Mouse (Mus musculus) kidney, adult 18-20 months (tissue): ENCODE measurements around the gene Mta3.

Experiments used
- DNase-seq: peaks from one replicate; pipeline ENCODE4 v3.0.0; 2021

Mta3 gene

GRCm38 (mm10) chr17:83813050-83813449 lies 107.1 kb downstream of the Mta3 start:
- DNase-seq, result no peak

GRCm38 (mm10) chr17:83816996-83817395 lies 111.0 kb downstream of the Mta3 start:
- no peak for DNase-seq

- DNase-seq, result no peak
These were observed 113.5 kb downstream of the Mta3 start for GRCm38 (mm10) chr17:83819503-83819902.

- no peak for DNase-seq
These were observed 114.7 kb downstream of the Mta3 start for GRCm38 (mm10) chr17:83820701-83821100.

GRCm38 (mm10) chr17:83821876-83822275 lies 115.9 kb downstream of the Mta3 start:
- DNase-seq, result no peak

- DNase-seq, result no peak
These were observed 117.9 kb downstream of the Mta3 start for GRCm38 (mm10) chr17:83823835-83824234.

GRCm38 (mm10) chr17:83829356-83829755 lies 123.4 kb downstream of the Mta3 start:
- no peak for DNase-seq

- DNase-seq, result no peak
These were observed 124.8 kb downstream of the Mta3 start for GRCm38 (mm10) chr17:83830616-83831292.

GRCm38 (mm10) chr17:83834120-83834519 lies 128.2 kb downstream of the Mta3 start:
- no peak for DNase-seq

- no peak for DNase-seq
These were observed 130.1 kb downstream of the Mta3 start for GRCm38 (mm10) chr17:83836048-83836447.

GRCm38 (mm10) chr17:83837659-83838190 lies 131.8 kb downstream of the Mta3 start:
- DNase-seq, result no peak

GRCm38 (mm10) chr17:83839132-83839531 lies 133.2 kb downstream of the Mta3 start:
- no peak for DNase-seq

GRCm38 (mm10) chr17:83841011-83841410 lies 135.0 kb downstream of the Mta3 start:
- DNase-seq, result no peak

GRCm38 (mm10) chr17:83843780-83844179 lies 137.8 kb downstream of the Mta3 start:
- no peak for DNase-seq

- no peak for DNase-seq
These were observed 139.6 kb downstream of the Mta3 start for GRCm38 (mm10) chr17:83845538-83845937.

- peak; percentile 85 for DNase-seq
These were observed 140.5 kb downstream of the Mta3 start for GRCm38 (mm10) chr17:83846301-83847021.

- DNase-seq, result no peak
These were observed 141.1 kb downstream of the Mta3 start for GRCm38 (mm10) chr17:83847100-83847499.

- DNase-seq, result no peak
These were observed 141.9 kb downstream of the Mta3 start, which contains the start of gene Haao for GRCm38 (mm10) chr17:83847815-83848214. Gene Haao (minus strand): TSS chr17:83847963.

- no peak for DNase-seq
These were observed 142.5 kb downstream of the Mta3 start for GRCm38 (mm10) chr17:83848482-83848881.

GRCm38 (mm10) chr17:83849081-83849675 lies 143.2 kb downstream of the Mta3 start:
- no peak for DNase-seq

- DNase-seq, result no peak
These were observed 143.8 kb downstream of the Mta3 start for GRCm38 (mm10) chr17:83849717-83850116.

GRCm38 (mm10) chr17:83850458-83850857 lies 144.5 kb downstream of the Mta3 start:
- DNase-seq, result peak; percentile 94

GRCm38 (mm10) chr17:83850864-83851263 lies 144.9 kb downstream of the Mta3 start:
- no peak for DNase-seq

- DNase-seq, result no peak
These were observed 147.9 kb downstream of the Mta3 start for GRCm38 (mm10) chr17:83853831-83854230.
